Mouse (Mus musculus) hindbrain, embryonic 12.5 days (tissue): ENCODE measurements around the gene Npr2. TPM values are rescaled to one million over a fixed set of nuclear protein-coding genes. Genes with fewer than 3 reads are reported as not detected.

Source experiments
- ATAC-seq: fragments of 200-750 bp; cut with Nextera tagmentation; 2 replicates; pipeline ENCODE4 v1.8.0; 2017; ENCODE audit warnings: moderate TSS enrichment; ENCODE audit not compliant: low FRiP score
- H3K27ac ChIP-seq: fragments of 300-500 bp; sonication (generic); 2 replicates; pipeline ENCODE4 v1.5.1; 2016; ENCODE audit warnings: mild to moderate bottlenecking
- H3K27me3 ChIP-seq: fragments of 300-500 bp; sonication (generic); 2 replicates; pipeline ENCODE4 v1.6.1; 2016; ENCODE audit warnings: mild to moderate bottlenecking
- H3K36me3 ChIP-seq: fragments of 300-500 bp; sonication (generic); 2 replicates; pipeline ENCODE4 v1.6.1; 2016; ENCODE audit warnings: mild to moderate bottlenecking
- H3K4me1 ChIP-seq: fragments of 300-500 bp; sonication (generic); 2 replicates; pipeline ENCODE4 v1.6.1; 2016
- H3K4me2 ChIP-seq: fragments of 300-500 bp; sonication (generic); replicated peaks from 2 replicates; pipeline ENCODE4 v1.6.1; 2016; ENCODE audit warnings: mild to moderate bottlenecking
- H3K4me3 ChIP-seq: fragments of 300-500 bp; sonication (generic); 2 replicates; pipeline ENCODE4 v1.5.1; 2016; ENCODE audit warnings: mild to moderate bottlenecking
- H3K9ac ChIP-seq: fragments of 300-500 bp; sonication (generic); 2 replicates; pipeline ENCODE4 v1.6.1; 2016; ENCODE audit warnings: mild to moderate bottlenecking, moderate library complexity
- H3K9me3 ChIP-seq: fragments of 300-500 bp; sonication (generic); replicated peaks from 2 replicates; pipeline ENCODE4 v1.6.1; 2016; ENCODE audit warnings: mild to moderate bottlenecking
- WGBS: fragments of 180-500 bp; shearing (Covaris S2); methylation state at CpG from one replicate; pipeline ENCODE4 v1.1.7; 2016; 5-methylcytosine and 5-hydroxymethylcytosine counted together
- microRNA-seq: library from miRNA; unstranded; fragments of <30 nt; microRNA quantifications from one replicate; pipeline ENCODE4, GENCODE M21; 2017
- polyA plus RNA-seq: library from polyadenylated mRNA; unstranded; fragments of >200 nt; fragmentation: Nextera tagmentation; extraction: Ambion mirVana; gene quantifications from 2 replicates; pipeline ENCODE4 v1.2.1, GENCODE M21; 2016

Npr2 gene
- polyA plus RNA-seq, 1 experiment from 2014 or later, result 31.8 TPM

GRCm38 (mm10) chr4:43691026-43691425, 59.3 kb downstream of the Npr2 start:
- Histone ChIP-seq H3K9me3 (no peaks in the 10 kb centered on the region), H3K4me2 (no peak overlapping the region), H3K4me1 (no peaks in the 10 kb centered on the region), H3K36me3 (peaks cover 38% of the 10 kb centered on the region), H3K27me3 (no peaks in the 10 kb centered on the region), H3K4me3 (no peak overlapping the region), H3K9ac (no peak overlapping the region), H3K27ac (no peak overlapping the region)
- no peak for ATAC-seq
- WGBS, result 84% methylated on average over 5 of the region's 5 CpGs

- ATAC-seq, result no peak
- 81% methylated on average over 5 of the region's 5 CpGs for WGBS
- H3K4me1 ChIP-seq, result no peaks in the 10 kb centered on the region
- no peak overlapping the region for H3K27ac ChIP-seq
- H3K27me3 ChIP-seq, result no peaks in the 10 kb centered on the region
- no peak overlapping the region for H3K9ac ChIP-seq
- H3K9me3 ChIP-seq, result no peaks in the 10 kb centered on the region
- H3K4me2 ChIP-seq, result no peak overlapping the region
- H3K36me3 ChIP-seq, result peaks cover 20% of the 10 kb centered on the region
- H3K4me3 ChIP-seq, result no peak overlapping the region
Observed at GRCm38 (mm10) chr4:43693806-43694241, 62.1 kb downstream of the Npr2 start.

GRCm38 (mm10) chr4:43694439-43695248, 62.9 kb downstream of the Npr2 start:
- no peaks in the 10 kb centered on the region for H3K9me3 ChIP-seq
- peaks cover 13% of the 10 kb centered on the region for H3K36me3 ChIP-seq
- no peak overlapping the region for H3K27ac ChIP-seq
- 97% methylated on average over 1 of the region's 1 CpGs for WGBS
- H3K4me3 ChIP-seq, result no peak overlapping the region
- H3K9ac ChIP-seq, result no peak overlapping the region
- no peak for ATAC-seq
- H3K4me2 ChIP-seq, result no peak overlapping the region
- no peaks in the 10 kb centered on the region for H3K27me3 ChIP-seq
- H3K4me1 ChIP-seq, result no peaks in the 10 kb centered on the region

GRCm38 (mm10) chr4:43695249-43695671, 63.5 kb downstream of the Npr2 start:
- Histone ChIP-seq H3K9me3 (no peaks in the 10 kb centered on the region), H3K4me2 (no peak overlapping the region), H3K9ac (no peak overlapping the region), H3K4me1 (no peaks in the 10 kb centered on the region), H3K36me3 (peaks cover 7% of the 10 kb centered on the region), H3K27me3 (no peaks in the 10 kb centered on the region), H3K4me3 (no peak overlapping the region), H3K27ac (no peak overlapping the region)
- ATAC-seq, result no peak
- WGBS, result 33% methylated on average over 9 of the region's 9 CpGs

GRCm38 (mm10) chr4:43696561-43696960, 64.8 kb downstream of the Npr2 start:
- WGBS, result 88% methylated on average over 13 of the region's 13 CpGs

GRCm38 (mm10) chr4:43700707-43701106, 69.0 kb downstream of the Npr2 start, which contains the start of gene Olfr70:
Gene Olfr70, minus strand, starts transcription at chr4:43700807.
- no peak within 1 kb of the TSS for H3K9ac ChIP-seq
- H3K4me3 ChIP-seq, result no peak within 1 kb of the TSS
- H3K9me3 ChIP-seq, result no peaks in the 10 kb centered on the region
- no peak within 1 kb of the TSS for H3K4me2 ChIP-seq
- no peak within 1 kb of the TSS for H3K27ac ChIP-seq
- WGBS, result 94% methylated on average over 6 of the region's 6 CpGs
- no peaks in the 10 kb centered on the region for H3K27me3 ChIP-seq
- no peaks in the 10 kb centered on the region for H3K36me3 ChIP-seq
- ATAC-seq, result no peak
- H3K4me1 ChIP-seq, result no peaks in the 10 kb centered on the region

More at GRCm38 (mm10) chr4:43696561-43696960, 64.8 kb downstream of the Npr2 start:
- Histone ChIP-seq H3K4me2 (no peak overlapping the region), H3K4me1 (no peaks in the 10 kb centered on the region), H3K9ac (no peak overlapping the region), H3K27me3 (no peaks in the 10 kb centered on the region), H3K36me3 (peaks cover 2% of the 10 kb centered on the region; the same call in 1 of the 2 replicates), H3K27ac (no peak overlapping the region), H3K9me3 (no peaks in the 10 kb centered on the region), H3K4me3 (no peak overlapping the region)
- ATAC-seq, result no peak

Small RNA genes within 50 kb of the gene (microRNA-seq; reads per million reads assigned to microRNA genes)
- not detected for gene Gm25262

Other genes with a start within 250 kb of the Npr2 start
- 55.0 and 68.9 TPM in 2 replicates for gene Rusc2, start 250.0 kb upstream of the Npr2 start, polyA plus RNA-seq
- gene Fam166b, start 202.8 kb upstream of the Npr2 start, polyA plus RNA-seq, result 1.3 TPM in 1 of 2 replicates, not detected in the other
- 15.7 and 16.2 TPM in 2 replicates for gene Tesk1, start 190.0 kb upstream of the Npr2 start, polyA plus RNA-seq
- gene Cd72, start 177.3 kb upstream of the Npr2 start, polyA plus RNA-seq, result 2.0 and 3.8 TPM in 2 replicates
- not detected in 2 replicates for gene Sit1, start 148.2 kb upstream of the Npr2 start, polyA plus RNA-seq
- 50.8 and 51.4 TPM in 2 replicates for gene Ccdc107, start 139.0 kb upstream of the Npr2 start, polyA plus RNA-seq
- 22.6 and 26.8 TPM in 2 replicates for gene Arhgef39, start 132.2 kb upstream of the Npr2 start, polyA plus RNA-seq
- gene Car9, start 125.0 kb upstream of the Npr2 start, polyA plus RNA-seq, result 1.3 and 1.5 TPM in 2 replicates
- gene Tpm2, start 108.2 kb upstream of the Npr2 start, polyA plus RNA-seq, result 59.3 and 105 TPM in 2 replicates
- gene Creb3, start 69.6 kb upstream of the Npr2 start, polyA plus RNA-seq, result 60.2 and 65.7 TPM in 2 replicates
- 70.5 and 71.7 TPM in 2 replicates for gene Tln1, start 69.2 kb upstream of the Npr2 start, polyA plus RNA-seq
- 40.6 and 43.3 TPM in 2 replicates for gene Rgp1, start 53.2 kb upstream of the Npr2 start, polyA plus RNA-seq
- gene Gba2, start 53.1 kb upstream of the Npr2 start, polyA plus RNA-seq, result 46.5 and 48.7 TPM in 2 replicates
- 2.4 and 4.0 TPM in 2 replicates for gene Msmp, start 47.4 kb upstream of the Npr2 start, polyA plus RNA-seq
- 7.1 and 7.2 TPM in 2 replicates for gene Spag8, start 21.7 kb downstream of the Npr2 start, polyA plus RNA-seq
- 72.7 and 78.3 TPM in 2 replicates for gene Hint2, start 24.5 kb downstream of the Npr2 start, polyA plus RNA-seq
- gene Tmem8b, start 37.0 kb downstream of the Npr2 start, polyA plus RNA-seq, result 13.7 and 14.4 TPM in 2 replicates
- gene Fam221b, start 37.2 kb downstream of the Npr2 start, polyA plus RNA-seq, result 3.1 and 3.8 TPM in 2 replicates
- gene Olfr70, start 68.9 kb downstream of the Npr2 start, polyA plus RNA-seq, result not detected in 2 replicates
- not detected in 2 replicates for gene Olfr71, start 78.3 kb downstream of the Npr2 start, polyA plus RNA-seq
- 0.21 and 0.28 TPM in 2 replicates for gene Hrct1, start 95.3 kb downstream of the Npr2 start, polyA plus RNA-seq
- gene Spaar, start 98.1 kb downstream of the Npr2 start, polyA plus RNA-seq, result 0.05 and 0.13 TPM in 2 replicates
- not detected in 2 replicates for gene Olfr159, start 139.1 kb downstream of the Npr2 start, polyA plus RNA-seq
- not detected in 2 replicates for gene Olfr156, start 192.0 kb downstream of the Npr2 start, polyA plus RNA-seq
- not detected in 2 replicates for gene Olfr157, start 208.3 kb downstream of the Npr2 start, polyA plus RNA-seq
- not detected in 2 replicates for gene Olfr155, start 219.6 kb downstream of the Npr2 start, polyA plus RNA-seq
- gene Reck, start 243.6 kb downstream of the Npr2 start, polyA plus RNA-seq, result 20.1 and 21.9 TPM in 2 replicates